Mouse (Mus musculus) spleen, adult 2 months (tissue): ENCODE results near the gene Olfr287.

Source experiments
- CTCF ChIP-seq: fragments of 200-500 bp; IDR thresholded peaks from 2 replicates; pipeline ENCODE4 v1.5.1; 2011; ENCODE audit warnings: mild to moderate bottlenecking, inconsistent platforms; ENCODE audit not compliant: insufficient read depth, insufficient read length, insufficient replicate concordance; ENCODE audit errors: extremely low read depth
- POLR2A ChIP-seq: fragments of 200-500 bp; IDR thresholded peaks from 2 replicates; pipeline ENCODE4 v1.6.1; 2011; ENCODE audit warnings: low read depth, low read length, inconsistent platforms

DNA sequence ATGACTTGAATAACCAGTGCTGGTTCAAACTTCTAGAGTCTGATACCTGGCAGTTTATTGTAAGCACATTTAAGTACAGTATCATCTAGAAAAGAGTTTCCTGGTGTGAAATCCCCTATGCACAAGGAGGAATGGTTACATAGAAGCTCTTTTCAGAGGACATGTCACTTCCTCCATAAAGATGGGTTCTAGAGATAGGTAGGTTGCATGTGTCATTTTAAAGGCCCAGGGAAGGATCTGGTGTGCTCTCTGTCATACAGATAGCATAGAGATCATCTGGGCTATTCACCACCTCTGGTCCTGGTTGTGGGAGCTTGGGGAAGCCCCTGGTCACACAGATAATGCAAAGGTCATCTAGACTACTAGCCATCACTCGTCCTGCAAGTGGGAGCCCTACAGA is 63.6 kb downstream of the Olfr287 start:
- TF ChIP-seq CTCF (no peak), POLR2A (no peak)
